Mouse (Mus musculus) lung, postnatal 0 days (tissue): ENCODE results near the gene Sec24b.

ENCODE experiments used
- CTCF ChIP-seq: IDR thresholded peaks from 2 replicates; pipeline ENCODE4 v1.5.1; 2016; ENCODE audit warnings: antibody characterized with exemption, mild to moderate bottlenecking
- EP300 ChIP-seq: IDR thresholded peaks from 2 replicates; pipeline ENCODE4 v1.6.1; 2016; ENCODE audit warnings: antibody characterized with exemption, mild to moderate bottlenecking, control low read depth

GRCm38 (mm10) chr3:130011236-130011635, 50.1 kb downstream of the Sec24b start:
- TF ChIP-seq CTCF (no peak), EP300 (no peak)
